Mouse (Mus musculus): Measurements from ENCODE around the gene Dusp7.

GRCm38 (mm10) chr9:106366188-106366587 lies 2.2 kb upstream of the Dusp7 start:
- TF ChIP-seq CTCF (conservative IDR thresholded peaks at IDR 0.05 in 1 of 2, IDR thresholded peaks at IDR 0.05 in 1 of 2; ENCODE audit: low read depth in 2 of 2, low read length in 2 of 2) = no peak
- TF ChIP-seq ELF1 (IDR thresholded peaks at IDR 0.05; ENCODE audit: low read depth, low read length) = no peak
- no peak for TF ChIP-seq SIN3A (IDR thresholded peaks at IDR 0.05; ENCODE audit: low read length)
- no peak for TF ChIP-seq E2F4 (IDR thresholded peaks at IDR 0.05; ENCODE audit: insufficient replicate concordance, low read depth, low read length)
- TF ChIP-seq NRF1 (IDR thresholded peaks at IDR 0.05; ENCODE audit: low read depth, low read length) = no peak
- TF ChIP-seq JUND (conservative IDR thresholded peaks at IDR 0.05; ENCODE audit: low read depth, low read length) = no peak
- TF ChIP-seq GABPA (IDR thresholded peaks at IDR 0.05; ENCODE audit: insufficient replicate concordance, low read depth, low read length) = no peak
- no peak for TF ChIP-seq POLR2AphosphoS2 (IDR thresholded peaks at IDR 0.05; ENCODE audit: low read depth, low read length)
- TF ChIP-seq TCF12 (IDR thresholded peaks at IDR 0.05; ENCODE audit: low read depth, low read length) = no peak
- no peak for TF ChIP-seq USF1 (IDR thresholded peaks at IDR 0.05; ENCODE audit: low read depth, low read length)
- no peak for TF ChIP-seq ZNF384 (IDR thresholded peaks at IDR 0.05; ENCODE audit: low read depth, low read length)

Data from CH12.LX (cell line).